Mouse (Mus musculus) olfactory bulb, adult 2 months (tissue): ENCODE measurements around the gene Abcc4.

ENCODE experiments used
- CTCF ChIP-seq: fragments of 200-500 bp; IDR thresholded peaks from 2 replicates; pipeline ENCODE4 v1.5.1; 2012; ENCODE audit warnings: low read depth, mild to moderate bottlenecking, low read length, moderate library complexity; ENCODE audit not compliant: insufficient read depth
- POLR2A ChIP-seq: fragments of 200-500 bp; IDR thresholded peaks from 2 replicates; pipeline ENCODE4 v1.6.1; 2012; ENCODE audit warnings: mild to moderate bottlenecking, low read depth, low read length, moderate library complexity; ENCODE audit not compliant: insufficient read depth

- TF ChIP-seq CTCF = no peak
- no peak for TF ChIP-seq POLR2A
Measured at GRCm38 (mm10) chr14:118436791-118437155, 269.2 kb downstream of the Abcc4 start.
